Mouse (Mus musculus): ENCODE data around the gene Tbc1d15.
"Not testable (repeated sequence)": the region's sequence is repeated elsewhere in the genome, so short reads cannot be mapped to it uniquely, and the experiment has no call there.

GRCm38 (mm10) chr10:115178019-115178418, 73.2 kb downstream of the Tbc1d15 start:
- not testable (repeated sequence) for TF ChIP-seq CTCF (IDR thresholded peaks at IDR 0.05; ENCODE audit: control insufficient read depth, insufficient read depth, insufficient read length); MAX (IDR thresholded peaks at IDR 0.05); MYOD1 (IDR thresholded peaks at IDR 0.05; ENCODE audit: control insufficient read depth, insufficient read length, low read depth); USF1 (IDR thresholded peaks at IDR 0.05; ENCODE audit: low read depth); MYOG (IDR thresholded peaks at IDR 0.05; ENCODE audit: control insufficient read depth, extremely low read depth, insufficient read length)

All from C2C12 (cell line).